Mouse (Mus musculus): ENCODE measurements at regions not wholly inside any gene's neighbourhood (a gene's known extent, or its start where the extent isn't known, plus 50 kb on each side); places are given as distances from the start of the nearest gene placed in this dataset.
"Not testable (repeated sequence)": the region's sequence is repeated elsewhere in the genome, so short reads cannot be mapped to it uniquely, and the experiment has no call there.

GRCm38 (mm10) chr7:73607450-73608005, 65.9 kb upstream of the Chd2 start:
- ATAC-seq (ENCODE audit: low FRiP score) (no peak), DNase-seq (ENCODE audit: low spot score) (peak; percentile 63)
- 10% methylated on average over 11 of the region's 11 CpGs for WGBS
- Histone ChIP-seq H3K4me2 (replicated peaks) (peak overlapping the region; percentile 66), H3K27ac (peak overlapping the region; percentile 93), H3K9ac (peak overlapping the region; percentile 60), H3K4me3 (replicated peaks; ENCODE audit: low read length) (peak overlapping the region; percentile 32), H3K9me3 (ENCODE audit: control insufficient read depth, low read length) (no peaks in the 10 kb centered on the region), H3K36me3 (replicated peaks; ENCODE audit: control insufficient read depth, insufficient read depth) (no peaks in the 10 kb centered on the region), H3K4me1 (replicated peaks; ENCODE audit: control insufficient read depth, insufficient read depth, low read length) (peaks cover 12% of the 10 kb centered on the region; the same call in 1 of the 2 replicates), H3K27me3 (ENCODE audit: control insufficient read depth, insufficient read depth, low read length) (no peaks in the 10 kb centered on the region)

GRCm38 (mm10) chr7:73606677-73607449, 65.2 kb upstream of the Chd2 start:
- Histone ChIP-seq H3K4me2 (replicated peaks) (peak overlapping the region; percentile 66), H3K9ac (peak overlapping the region; percentile 60), H3K27ac (peak overlapping the region; percentile 93), H3K4me1 (replicated peaks; ENCODE audit: control insufficient read depth, insufficient read depth, low read length) (peaks cover 12% of the 10 kb centered on the region; the same call in 1 of the 2 replicates), H3K36me3 (replicated peaks; ENCODE audit: control insufficient read depth, insufficient read depth) (no peaks in the 10 kb centered on the region), H3K27me3 (ENCODE audit: control insufficient read depth, insufficient read depth, low read length) (no peaks in the 10 kb centered on the region), H3K9me3 (ENCODE audit: control insufficient read depth, low read length) (no peaks in the 10 kb centered on the region), H3K4me3 (replicated peaks; ENCODE audit: low read length) (peak overlapping the region; percentile 32)
- peak; percentile 98 for DNase-seq (ENCODE audit: low spot score)
- ATAC-seq (ENCODE audit: low FRiP score), result peak; percentile 92
- 2% methylated on average over 30 of the region's 30 CpGs for WGBS

- WGBS, result 22% methylated on average over 2 of the region's 2 CpGs
- H3K9me3 ChIP-seq (ENCODE audit: control insufficient read depth, low read length), result no peaks in the 10 kb centered on the region
- no peaks in the 10 kb centered on the region for H3K36me3 ChIP-seq (replicated peaks; ENCODE audit: control insufficient read depth, insufficient read depth)
- H3K4me3 ChIP-seq (replicated peaks; ENCODE audit: low read length), result no peak overlapping the region
- ATAC-seq (ENCODE audit: low FRiP score), result no peak
- H3K27me3 ChIP-seq (ENCODE audit: control insufficient read depth, insufficient read depth, low read length), result no peaks in the 10 kb centered on the region
- no peak overlapping the region for H3K27ac ChIP-seq
- no peak overlapping the region for H3K4me2 ChIP-seq (replicated peaks)
- H3K4me1 ChIP-seq (replicated peaks; ENCODE audit: control insufficient read depth, insufficient read depth, low read length), result peaks cover 12% of the 10 kb centered on the region; the same call in 1 of the 2 replicates
- no peak for DNase-seq (ENCODE audit: low spot score)
- no peak overlapping the region for H3K9ac ChIP-seq
These were observed 63.0 kb upstream of the Chd2 start for GRCm38 (mm10) chr7:73604597-73604996.

DNA sequence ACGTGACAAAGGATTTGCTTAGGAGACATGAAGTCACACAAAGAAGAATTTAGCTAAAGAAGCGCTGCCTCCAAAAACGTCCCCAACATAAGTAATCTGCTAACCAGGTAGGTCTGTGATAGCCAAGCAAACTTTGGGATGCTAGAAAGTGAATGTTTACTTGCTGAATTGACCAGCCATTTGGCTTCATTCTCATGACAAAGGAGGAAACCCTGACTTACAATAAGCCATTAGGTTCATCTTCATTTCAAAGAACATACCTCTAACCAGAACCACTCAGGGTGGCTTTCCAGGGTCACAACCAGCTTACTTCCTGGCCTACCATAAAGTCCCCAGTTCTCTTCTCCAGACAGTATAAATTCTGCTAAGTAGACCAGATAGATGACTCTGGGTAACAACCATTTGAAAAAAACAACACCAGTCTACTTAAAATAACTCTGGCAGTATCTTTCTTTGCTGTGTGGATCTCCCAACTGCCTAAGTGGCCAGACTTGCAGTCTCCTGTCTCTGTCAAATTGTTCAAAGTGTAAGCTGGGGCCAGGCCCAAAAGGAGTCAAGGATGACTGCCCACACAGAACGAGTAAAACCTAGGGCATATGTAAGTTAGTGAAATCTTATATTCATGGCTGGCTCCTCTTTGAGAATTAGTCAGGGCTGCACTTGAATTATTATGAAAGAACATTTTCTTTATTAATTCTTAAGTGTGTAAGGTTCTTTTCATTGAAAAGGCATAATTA, 61.4 kb upstream of the Chd2 start:
- ATAC-seq (ENCODE audit: low FRiP score), result no peak
- WGBS, result 52% methylated on average over 4 of the region's 4 CpGs

DNA sequence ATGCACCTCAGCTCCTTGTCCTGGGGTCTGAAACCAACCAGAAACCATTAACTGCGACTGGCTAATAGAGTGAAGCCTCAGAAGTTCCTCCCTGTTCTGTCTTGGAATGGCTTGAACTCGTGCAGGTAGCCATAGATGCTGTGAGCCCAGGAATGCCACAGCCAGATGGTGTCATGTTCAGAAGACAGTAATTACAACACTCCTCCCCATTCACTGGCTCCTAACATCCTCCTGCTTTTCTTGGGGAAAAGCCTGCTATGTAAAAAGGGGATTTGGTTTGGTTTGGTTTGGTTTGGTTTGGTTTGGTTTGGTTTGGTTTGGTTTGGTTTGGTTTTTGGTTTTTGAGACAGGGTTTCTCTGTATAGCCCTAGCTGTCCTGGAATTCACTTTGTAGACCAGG, 59.7 kb upstream of the Chd2 start:
- Histone ChIP-seq H3K9me3 (ENCODE audit: control insufficient read depth, low read length) (no peaks in the 10 kb centered on the region), H3K4me2 (replicated peaks) (no peak overlapping the region), H3K4me1 (replicated peaks; ENCODE audit: control insufficient read depth, insufficient read depth, low read length) (peaks cover 17% of the 10 kb centered on the region), H3K36me3 (replicated peaks; ENCODE audit: control insufficient read depth, insufficient read depth) (no peaks in the 10 kb centered on the region), H3K4me3 (replicated peaks; ENCODE audit: low read length) (no peak overlapping the region), H3K9ac (no peak overlapping the region), H3K27ac (no peak overlapping the region), H3K27me3 (ENCODE audit: control insufficient read depth, insufficient read depth, low read length) (no peaks in the 10 kb centered on the region)
- no peak for ATAC-seq (ENCODE audit: low FRiP score)
- DNase-seq (ENCODE audit: low spot score), result no peak
- 72% methylated on average over 2 of the region's 2 CpGs for WGBS

More for the DNA sequence above, 61.4 kb upstream of the Chd2 start:
- Histone ChIP-seq H3K4me2 (replicated peaks) (no peak overlapping the region), H3K4me3 (replicated peaks; ENCODE audit: low read length) (no peak overlapping the region), H3K36me3 (replicated peaks; ENCODE audit: control insufficient read depth, insufficient read depth) (no peaks in the 10 kb centered on the region), H3K9ac (no peak overlapping the region), H3K9me3 (ENCODE audit: control insufficient read depth, low read length) (no peaks in the 10 kb centered on the region), H3K27me3 (ENCODE audit: control insufficient read depth, insufficient read depth, low read length) (no peaks in the 10 kb centered on the region), H3K4me1 (replicated peaks; ENCODE audit: control insufficient read depth, insufficient read depth, low read length) (peaks cover 6% of the 10 kb centered on the region; the same call in 1 of the 2 replicates), H3K27ac (no peak overlapping the region)
- no peak for DNase-seq (ENCODE audit: low spot score)

DNA sequence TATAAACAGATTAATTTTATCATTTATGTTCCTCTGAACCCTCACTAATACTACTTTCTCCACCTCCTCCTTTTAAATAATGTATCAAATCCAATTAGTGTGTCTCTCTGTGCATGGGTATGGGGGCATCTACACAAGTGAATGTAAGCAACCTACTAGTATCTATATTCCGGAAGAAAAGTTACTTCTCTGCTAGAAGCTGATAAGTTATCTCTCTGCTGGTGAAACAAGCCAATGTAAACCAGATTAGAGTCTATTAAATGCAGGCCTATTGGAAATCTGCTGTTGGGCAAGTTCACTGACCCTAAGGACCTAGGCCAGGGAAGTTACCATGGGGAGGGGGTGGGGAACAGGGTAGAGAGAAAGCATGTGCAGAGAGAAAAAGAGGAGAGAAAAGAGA, 59.1 kb upstream of the Chd2 start:
- Histone ChIP-seq H3K4me2 (replicated peaks) (no peak overlapping the region), H3K4me1 (replicated peaks; ENCODE audit: control insufficient read depth, insufficient read depth, low read length) (peaks cover 23% of the 10 kb centered on the region), H3K36me3 (replicated peaks; ENCODE audit: control insufficient read depth, insufficient read depth) (no peaks in the 10 kb centered on the region), H3K27ac (no peak overlapping the region), H3K9me3 (ENCODE audit: control insufficient read depth, low read length) (no peaks in the 10 kb centered on the region), H3K4me3 (replicated peaks; ENCODE audit: low read length) (no peak overlapping the region), H3K9ac (no peak overlapping the region), H3K27me3 (ENCODE audit: control insufficient read depth, insufficient read depth, low read length) (no peaks in the 10 kb centered on the region)
- ATAC-seq (ENCODE audit: low FRiP score) (no peak), DNase-seq (ENCODE audit: low spot score) (no peak)
- 100% methylated on average over 1 of the region's 1 CpGs for WGBS

- H3K27ac ChIP-seq; H3K4me2 ChIP-seq (replicated peaks); H3K9ac ChIP-seq; H3K27me3 ChIP-seq (ENCODE audit: control insufficient read depth, insufficient read depth, low read length); H3K36me3 ChIP-seq (replicated peaks; ENCODE audit: control insufficient read depth, insufficient read depth); H3K9me3 ChIP-seq (ENCODE audit: control insufficient read depth, low read length); DNase-seq (ENCODE audit: low spot score); ATAC-seq (ENCODE audit: low FRiP score); H3K4me3 ChIP-seq (replicated peaks; ENCODE audit: low read length): not testable (repeated sequence)
- 86% methylated on average over 3 of the region's 3 CpGs for WGBS
- peaks cover 27% of the 10 kb centered on the region for H3K4me1 ChIP-seq (replicated peaks; ENCODE audit: control insufficient read depth, insufficient read depth, low read length)
These were observed 58.4 kb upstream of the Chd2 start for GRCm38 (mm10) chr7:73600003-73600385.

GRCm38 (mm10) chr7:73599354-73600002, 57.8 kb upstream of the Chd2 start:
- Histone ChIP-seq H3K4me1 (replicated peaks; ENCODE audit: control insufficient read depth, insufficient read depth, low read length) (peaks cover 28% of the 10 kb centered on the region), H3K9me3 (ENCODE audit: control insufficient read depth, low read length) (no peaks in the 10 kb centered on the region), H3K27ac (no peak overlapping the region), H3K27me3 (ENCODE audit: control insufficient read depth, insufficient read depth, low read length) (no peaks in the 10 kb centered on the region), H3K9ac (no peak overlapping the region), H3K4me2 (replicated peaks) (no peak overlapping the region), H3K36me3 (replicated peaks; ENCODE audit: control insufficient read depth, insufficient read depth) (no peaks in the 10 kb centered on the region), H3K4me3 (replicated peaks; ENCODE audit: low read length) (no peak overlapping the region)
- no peak for ATAC-seq (ENCODE audit: low FRiP score)
- 92% methylated on average over 9 of the region's 9 CpGs for WGBS
- no peak for DNase-seq (ENCODE audit: low spot score)

- 57% methylated on average over 5 of the region's 5 CpGs for WGBS
- no peak overlapping the region for H3K9ac ChIP-seq
- H3K4me1 ChIP-seq (replicated peaks; ENCODE audit: control insufficient read depth, insufficient read depth, low read length), result peaks cover 30% of the 10 kb centered on the region
These were observed 56.3 kb upstream of the Chd2 start for GRCm38 (mm10) chr7:73597968-73598367.

More at GRCm38 (mm10) chr7:73597968-73598367, 56.3 kb upstream of the Chd2 start:
- no peak for ATAC-seq (ENCODE audit: low FRiP score)
- Histone ChIP-seq H3K27me3 (ENCODE audit: control insufficient read depth, insufficient read depth, low read length) (no peaks in the 10 kb centered on the region), H3K36me3 (replicated peaks; ENCODE audit: control insufficient read depth, insufficient read depth) (no peaks in the 10 kb centered on the region), H3K4me2 (replicated peaks) (no peak overlapping the region), H3K9me3 (ENCODE audit: control insufficient read depth, low read length) (no peaks in the 10 kb centered on the region), H3K27ac (no peak overlapping the region), H3K4me3 (replicated peaks; ENCODE audit: low read length) (no peak overlapping the region)
- no peak for DNase-seq (ENCODE audit: low spot score)

Data from hindbrain, embryonic 14.5 days (tissue).